In genomic region chr7:30286701-30287410, GRCm38 (mm10) we compare ENCODE assay signal across 10 mouse cellular contexts. TPM values are rescaled to one million over a fixed set of nuclear protein-coding genes. Genes with fewer than 3 reads are reported as not detected.
DNase-seq lines count a peak whose midpoint lies in the region; ATAC-seq and TF ChIP-seq lines count a peak whose summit lies in the region.
"Had no signal": no experiment of that assay in that cellular context is flagged by ENCODE, and none has a peak within 500 bp of the region (broad histone marks: within the 10 kb centered on the region; RNA-seq: fewer than 3 reads in every experiment).

No protein-coding gene starts in this region.

- 58% methylated on average over 8 of the region's 8 CpGs for WGBS in kidney, adult 2 months
- WGBS in midbrain, embryonic 16.5 days = 66% methylated on average over 8 of the region's 8 CpGs

- H3K4me3 ChIP-seq in kidney, adult 2 months (ENCODE audit: insufficient read depth, low read depth, low read length) = no peak overlapping the region
- H3K4me3 ChIP-seq in midbrain, embryonic 16.5 days (ENCODE audit: low read depth, low read length) = no peak overlapping the region
- H3K4me3 ChIP-seq: embryonic facial prominence, embryonic 12.5 days; forebrain, embryonic 15.5 days; midbrain, embryonic 15.5 days had no signal

- DNase-seq in kidney, adult 2 months = peak; percentile 43
- DNase-seq in kidney, adult 18-20 months = no peak
- DNase-seq in 3134 (ENCODE audit: extremely low read depth, insufficient read length, low spot score) (peak; percentile 46), 3T3-L1 (ENCODE audit: low read depth, low spot score) (peak; percentile 65)
- peak; percentile 91 for DNase-seq in cerebellum, adult 11-12 months
- DNase-seq in urinary bladder, postnatal 14 days (ENCODE audit: low spot score) = no peak

- H3K27ac ChIP-seq in kidney, adult 2 months (ENCODE audit: insufficient read depth, low read depth, low read length) = no peak overlapping the region
- H3K27ac ChIP-seq in midbrain, embryonic 16.5 days (ENCODE audit: low read length) = no peak overlapping the region
- H3K27ac ChIP-seq: embryonic facial prominence, embryonic 12.5 days; forebrain, embryonic 15.5 days; midbrain, embryonic 15.5 days had no signal

- TF ChIP-seq POLR2A in kidney, adult 2 months (IDR thresholded peaks at IDR 0.05; ENCODE audit: low read depth, low read length) = no peak

- H3K36me3 ChIP-seq in kidney, adult 2 months (ENCODE audit: control insufficient read depth, insufficient read depth, low read length) = no peaks in the 10 kb centered on the region
- no peaks in the 10 kb centered on the region for H3K36me3 ChIP-seq in midbrain, embryonic 16.5 days (ENCODE audit: control insufficient read depth, insufficient read depth, low read length)
- H3K36me3 ChIP-seq: embryonic facial prominence, embryonic 12.5 days; forebrain, embryonic 15.5 days; midbrain, embryonic 15.5 days had no signal

- no peak for TF ChIP-seq CTCF in kidney, adult 2 months (conservative IDR thresholded peaks at IDR 0.05; ENCODE audit: insufficient read depth, insufficient read length, low read depth, low read length)

- no peaks in the 10 kb centered on the region for H3K27me3 ChIP-seq in kidney, adult 2 months (replicated peaks; ENCODE audit: control insufficient read depth, insufficient read depth, low read length)
- no peaks in the 10 kb centered on the region for H3K27me3 ChIP-seq in midbrain, embryonic 16.5 days (ENCODE audit: control insufficient read depth, insufficient read depth, low read depth, low read length)
- H3K27me3 ChIP-seq: forebrain, embryonic 15.5 days; midbrain, embryonic 15.5 days had no signal

- no peak for ATAC-seq in midbrain, embryonic 16.5 days
- ATAC-seq: forebrain, embryonic 15.5 days; midbrain, embryonic 15.5 days had no signal

- no peaks in the 10 kb centered on the region for H3K4me1 ChIP-seq in kidney, adult 2 months (ENCODE audit: control insufficient read depth, insufficient read depth, low read length)
- peaks cover 5% of the 10 kb centered on the region; the same call in 1 of the 2 replicates for H3K4me1 ChIP-seq in midbrain, embryonic 16.5 days (ENCODE audit: control insufficient read depth, insufficient read depth, low read length)

- no peak overlapping the region for H3K9ac ChIP-seq in midbrain, embryonic 16.5 days (ENCODE audit: low read depth, low read length)
- H3K9ac ChIP-seq: embryonic facial prominence, embryonic 12.5 days; forebrain, embryonic 15.5 days; midbrain, embryonic 15.5 days had no signal

- no peaks in the 10 kb centered on the region for H3K9me3 ChIP-seq in midbrain, embryonic 16.5 days (replicated peaks; ENCODE audit: control insufficient read depth, low read length, poor library complexity, severe bottlenecking)
- H3K9me3 ChIP-seq: embryonic facial prominence, embryonic 12.5 days; forebrain, embryonic 15.5 days; midbrain, embryonic 15.5 days had no signal

- H3K4me2 ChIP-seq in midbrain, embryonic 16.5 days (ENCODE audit: low read length) = no peak overlapping the region
- H3K4me2 ChIP-seq: embryonic facial prominence, embryonic 12.5 days; forebrain, embryonic 15.5 days; midbrain, embryonic 15.5 days had no signal

RNA-seq across cellular contexts. Expression of gene Clip3, which starts 4.7 kb away (rescaled TPM):
- 4.2 and 4.9 TPM in 2 replicates for polyA plus RNA-seq in kidney, adult 2 months (2012; rRNA removed)
- polyA plus RNA-seq in midbrain, embryonic 16.5 days (2015; fragmentation: Nextera tagmentation; extraction: Ambion mirVana) = 100 and 124 TPM in 2 replicates

RNA-seq across cellular contexts. Expression of gene Wdr62, which starts 6.6 kb away (rescaled TPM):
- polyA plus RNA-seq in kidney, adult 2 months (2012; rRNA removed) = 5.8 and 7.2 TPM in 2 replicates
- polyA plus RNA-seq in midbrain, embryonic 16.5 days (2015; fragmentation: Nextera tagmentation; extraction: Ambion mirVana) = 3.8 and 4.0 TPM in 2 replicates

RNA-seq across cellular contexts. Expression of gene Thap8, which starts 7.0 kb away (rescaled TPM):
- 0.11 TPM in 1 of 2 replicates, not detected in the other for polyA plus RNA-seq in kidney, adult 2 months (2012; rRNA removed)
- 0.51 and 1.3 TPM in 2 replicates for polyA plus RNA-seq in midbrain, embryonic 16.5 days (2015; fragmentation: Nextera tagmentation; extraction: Ambion mirVana)

RNA-seq across cellular contexts. Expression of gene Alkbh6, which starts 21.7 kb away (rescaled TPM):
- 99.0 and 122 TPM in 2 replicates for polyA plus RNA-seq in kidney, adult 2 months (2012; rRNA removed)
- 120 and 127 TPM in 2 replicates for polyA plus RNA-seq in midbrain, embryonic 16.5 days (2015; fragmentation: Nextera tagmentation; extraction: Ambion mirVana)

RNA-seq across cellular contexts. Expression of gene Syne4, which starts 27.8 kb away (rescaled TPM):
- polyA plus RNA-seq in kidney, adult 2 months (2012; rRNA removed) = 162 and 170 TPM in 2 replicates
- 13.4 and 16.0 TPM in 2 replicates for polyA plus RNA-seq in midbrain, embryonic 16.5 days (2015; fragmentation: Nextera tagmentation; extraction: Ambion mirVana)

Comparison
In these comparisons a context has a peak if more than half of its experiments do, and no peak if none do; other contexts are left out.
1. DNase-seq: peak in kidney, adult 2 months (single experiment), 3134 (single experiment), 3T3-L1 (single experiment) and cerebellum, adult 11-12 months (single experiment); none in kidney, adult 18-20 months (single experiment) and urinary bladder, postnatal 14 days (single experiment).
2. RNA of gene Clip3, which starts 4.7 kb away (polyA plus RNA-seq): 100 to 124 TPM in midbrain, embryonic 16.5 days; 4.2 to 4.9 TPM in kidney, adult 2 months; every median in the first group is over 10 times any median in the second.